Mouse (Mus musculus) urinary bladder, postnatal 10 days (tissue): Measurements from ENCODE around the gene Exoc3l2.

Source experiments
- DNase-seq: peaks from one replicate; pipeline ENCODE4 v3.0.0; 2022; ENCODE audit warnings: low spot score

The Exoc3l2 gene

GRCm38 (mm10) chr7:19523757-19524419 is 60.8 kb downstream of the Exoc3l2 start:
- DNase-seq, result no peak

GRCm38 (mm10) chr7:19524420-19525104 is 61.4 kb downstream of the Exoc3l2 start:
- DNase-seq, result no peak

GRCm38 (mm10) chr7:19525105-19525481 is 62.0 kb downstream of the Exoc3l2 start:
- no peak for DNase-seq

- DNase-seq, result no peak
Measured at GRCm38 (mm10) chr7:19531077-19531476, 67.9 kb downstream of the Exoc3l2 start.

GRCm38 (mm10) chr7:19532240-19532639 is 69.1 kb downstream of the Exoc3l2 start:
- DNase-seq, result no peak

GRCm38 (mm10) chr7:19534676-19535075 is 71.5 kb downstream of the Exoc3l2 start:
- DNase-seq, result no peak

- no peak for DNase-seq
Measured at GRCm38 (mm10) chr7:19540771-19541566, 77.8 kb downstream of the Exoc3l2 start.

GRCm38 (mm10) chr7:19541681-19542154 is 78.6 kb downstream of the Exoc3l2 start:
- no peak for DNase-seq

GRCm38 (mm10) chr7:19542155-19542691 is 79.1 kb downstream of the Exoc3l2 start:
- no peak for DNase-seq

- no peak for DNase-seq
Measured at GRCm38 (mm10) chr7:19543584-19543983, 80.5 kb downstream of the Exoc3l2 start.

GRCm38 (mm10) chr7:19546007-19546406 is 82.9 kb downstream of the Exoc3l2 start:
- no peak for DNase-seq
